Mouse (Mus musculus): ENCODE results near the gene Pisd.
"Not testable (repeated sequence)": the region's sequence is repeated elsewhere in the genome, so short reads cannot be mapped to it uniquely, and the experiment has no call there.

The Pisd gene

DNA sequence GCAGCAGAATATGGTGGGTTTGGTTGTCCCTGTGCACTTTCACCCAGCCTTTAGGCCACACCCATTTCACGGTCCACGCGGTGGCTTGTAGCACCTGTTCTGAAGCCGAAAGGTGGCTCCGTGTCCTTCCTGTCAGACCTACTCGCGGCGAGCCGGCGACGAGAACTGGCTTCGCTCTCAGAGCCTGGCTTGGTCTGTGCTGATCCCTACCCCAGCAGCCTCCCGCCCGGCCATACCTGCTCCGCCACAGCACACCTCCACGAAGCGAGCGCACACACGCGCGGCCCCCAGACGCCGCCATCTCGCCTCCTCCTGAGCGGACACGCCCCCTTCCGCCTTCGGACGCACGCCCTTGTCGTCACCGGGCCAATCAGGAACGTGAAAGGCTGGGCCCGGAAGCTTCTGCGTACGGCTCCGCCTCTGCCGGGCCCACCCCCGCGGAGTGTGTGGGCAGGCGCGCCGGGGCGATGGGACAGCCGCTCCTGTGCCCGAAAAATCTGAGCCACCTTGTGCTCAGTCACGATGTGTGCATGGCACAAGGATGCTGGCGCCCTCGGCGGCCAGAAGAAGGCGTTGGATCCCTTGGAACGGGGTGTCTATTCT lies at the start of gene Pisd:
Gene Pisd, minus strand, starts transcription at position 334 of the 603 bp plus-strand sequence.
- DNase-seq (ENCODE audit: low spot score): peak; percentile 92

DNA sequence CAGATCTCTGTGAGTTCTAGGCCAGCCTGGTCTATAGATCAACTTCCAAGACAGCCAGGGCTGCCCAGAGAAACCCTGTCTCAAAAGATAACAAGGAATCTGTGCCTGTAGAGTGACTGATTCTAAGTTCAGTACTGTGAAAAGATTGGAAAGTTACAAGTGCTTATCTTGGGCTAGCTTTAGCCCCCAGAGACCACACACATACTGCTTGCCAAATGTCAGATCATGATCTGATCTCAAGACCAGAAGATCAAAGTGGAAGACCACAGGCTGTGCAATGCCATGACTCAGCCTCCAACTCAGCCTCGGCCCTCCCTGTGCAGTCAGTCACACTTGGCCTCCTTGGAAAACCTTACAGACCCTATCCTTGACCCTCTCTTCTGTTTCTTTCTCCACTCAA lies 49.1 kb upstream of the Pisd start:
- DNase-seq (ENCODE audit: low spot score): no peak

DNA sequence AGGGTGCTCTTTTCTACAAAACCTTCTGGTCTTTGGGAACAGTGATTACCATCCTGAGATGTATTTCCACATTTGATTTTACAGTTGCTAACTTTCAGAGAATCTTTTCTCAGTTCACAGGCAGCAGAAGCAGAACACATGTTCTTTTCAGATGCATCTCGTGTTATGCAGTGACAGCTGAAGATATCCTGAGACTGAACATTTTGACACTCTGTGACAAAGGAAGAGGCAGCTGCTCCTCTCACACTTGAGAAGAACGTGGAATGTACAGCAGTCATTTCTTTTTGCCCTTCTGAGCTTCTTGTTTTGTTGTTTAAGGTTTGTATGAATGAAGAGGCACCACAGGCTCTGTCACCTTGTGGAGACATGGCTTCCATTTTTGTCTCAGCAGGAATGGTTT lies 44.6 kb upstream of the Pisd start:
- no peak for DNase-seq (ENCODE audit: low spot score)

DNA sequence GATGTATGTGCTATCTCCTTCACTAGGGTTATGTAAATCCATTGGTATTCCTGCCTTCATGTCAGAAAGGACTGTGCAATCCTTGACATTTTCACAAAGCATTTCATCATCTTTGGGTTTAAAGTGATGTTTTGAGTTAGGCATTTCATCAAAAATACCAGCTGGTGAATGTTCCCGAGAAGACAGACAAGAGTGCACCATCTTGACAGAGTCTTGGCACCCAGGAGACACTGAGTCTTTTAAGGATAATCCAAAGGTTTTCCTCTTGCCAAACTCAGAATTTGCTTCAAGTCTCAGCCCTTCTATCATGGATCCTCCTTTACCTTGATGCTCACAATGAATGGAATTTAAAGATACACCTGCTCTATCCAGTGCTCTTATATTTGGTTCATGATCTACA lies 43.3 kb upstream of the Pisd start:
- DNase-seq (ENCODE audit: low spot score): not testable (repeated sequence)

DNA sequence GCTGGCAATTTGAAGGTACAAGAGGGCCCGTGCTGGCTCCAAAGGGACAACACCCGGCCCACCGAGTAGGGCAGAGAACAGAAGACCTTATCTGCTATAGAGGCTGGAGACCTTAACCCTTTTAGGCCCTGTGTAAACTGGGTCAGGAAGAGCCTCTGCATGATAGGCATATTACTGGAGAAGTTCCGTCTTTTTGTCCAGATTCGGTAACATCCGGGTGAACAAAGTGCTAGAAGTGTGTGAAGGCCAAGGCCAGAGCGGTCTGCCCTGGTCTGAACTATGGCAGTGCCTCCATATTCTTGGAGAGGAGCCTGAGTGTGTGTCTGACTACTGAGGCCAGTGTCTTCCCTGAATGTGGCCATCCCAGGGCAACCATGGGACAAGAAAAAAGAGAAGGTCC lies 41.6 kb upstream of the Pisd start, which contains the start of gene Gm20671:
Gene Gm20671, minus strand, starts transcription at position 101 of the 400 bp plus-strand sequence.
- DNase-seq (ENCODE audit: low spot score): no peak

DNA sequence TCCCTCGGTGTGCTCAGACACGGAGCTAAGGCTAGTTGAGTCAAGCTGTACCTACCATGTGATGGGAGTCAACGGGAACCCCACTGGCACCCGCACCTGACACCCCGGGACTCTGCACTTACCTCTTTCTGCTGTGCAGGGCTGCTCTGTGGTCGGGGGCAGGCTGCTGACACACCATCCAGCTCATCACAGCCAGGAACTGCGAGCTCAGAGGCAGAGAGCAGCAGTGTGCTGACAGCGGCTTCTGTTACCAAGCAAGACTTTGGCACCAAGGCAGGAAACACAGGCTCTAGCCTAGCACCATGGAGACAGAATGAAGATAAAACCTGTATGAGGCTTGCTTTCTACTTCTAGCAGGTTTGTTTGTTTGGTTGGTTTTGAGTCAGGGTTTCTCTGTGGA lies 35.0 kb upstream of the Pisd start:
- no peak for DNase-seq (ENCODE audit: low spot score)

DNA sequence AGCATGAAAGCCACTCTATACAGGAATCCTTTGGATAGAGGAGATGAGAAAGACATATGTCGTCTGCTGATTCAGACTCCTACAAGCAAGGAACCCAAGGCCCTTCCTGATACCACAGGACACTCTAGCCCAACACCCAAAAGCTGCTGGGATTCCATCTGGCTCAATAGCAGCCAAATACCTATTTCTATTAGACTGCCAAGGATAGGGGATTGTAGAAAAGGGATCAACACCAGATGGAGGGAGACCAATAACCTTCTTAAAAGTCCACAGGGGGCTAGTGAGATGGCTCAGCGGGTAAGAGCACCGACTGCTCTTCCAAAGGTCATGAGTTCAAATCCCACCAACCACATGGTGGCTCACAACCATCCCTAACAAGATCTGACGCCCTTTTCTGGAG lies 29.9 kb upstream of the Pisd start:
- DNase-seq (ENCODE audit: low spot score): no peak

DNA sequence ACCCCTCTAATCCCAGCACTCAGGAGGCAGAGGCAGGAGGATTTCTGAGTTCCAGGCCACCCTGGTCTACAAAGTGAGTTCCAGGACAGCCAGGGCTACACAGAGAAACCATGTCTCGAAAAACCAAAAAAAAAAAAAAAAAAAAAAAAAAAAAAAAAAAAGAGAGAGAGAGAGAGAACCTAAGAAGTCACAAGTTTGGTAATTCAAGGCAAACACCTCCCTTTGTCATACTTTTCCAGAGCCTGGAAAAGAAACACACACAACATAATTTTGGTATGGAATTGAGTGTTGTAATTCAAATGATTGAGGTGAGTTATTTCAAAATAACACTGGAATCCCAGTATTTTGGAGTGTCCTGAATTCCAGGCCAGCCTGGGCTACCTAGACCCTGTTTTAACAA lies 1.0 kb upstream of the Pisd start:
- DNase-seq (ENCODE audit: low spot score): not testable (repeated sequence)

DNA sequence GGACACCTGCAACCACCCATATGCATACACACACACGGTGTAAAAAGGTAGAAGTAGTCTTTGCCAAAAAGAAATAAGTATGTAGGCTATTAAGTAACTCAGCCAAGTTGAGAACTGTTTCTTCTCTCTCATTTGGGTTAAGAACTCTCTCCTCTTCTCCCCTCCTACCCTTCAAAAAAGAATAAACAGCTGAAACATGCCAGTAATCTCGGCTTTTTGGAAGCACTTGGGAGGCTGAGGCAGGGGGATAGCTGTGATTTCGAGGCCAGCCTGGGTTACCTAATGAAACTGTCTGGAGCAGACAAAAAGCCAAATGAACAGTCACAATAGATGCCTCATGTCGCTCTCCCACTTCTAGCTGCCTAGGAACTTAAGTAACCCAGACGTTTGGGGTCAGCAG lies 720 bp downstream of the Pisd start:
- DNase-seq (ENCODE audit: low spot score): no peak

DNA sequence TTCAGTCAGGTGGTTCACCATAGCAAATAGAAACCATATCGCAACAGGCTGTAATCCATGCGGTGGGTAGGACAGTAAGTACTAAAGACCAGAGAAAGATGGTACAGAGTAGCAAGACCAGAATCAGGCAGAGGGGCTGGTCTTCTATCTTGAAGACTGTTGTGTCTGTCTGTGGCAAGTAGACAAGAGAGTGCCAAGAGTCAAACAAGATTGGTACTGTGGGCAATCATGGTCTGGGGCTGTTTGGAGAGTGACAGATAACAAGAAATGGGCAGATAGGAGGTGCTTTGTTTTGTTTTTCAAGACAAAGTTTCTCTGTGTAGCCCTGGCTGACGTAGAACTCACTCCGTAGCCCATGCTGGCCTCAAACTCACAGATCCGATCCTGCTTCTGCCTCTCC lies 3.9 kb downstream of the Pisd start:
- no peak for DNase-seq (ENCODE audit: low spot score)

DNA sequence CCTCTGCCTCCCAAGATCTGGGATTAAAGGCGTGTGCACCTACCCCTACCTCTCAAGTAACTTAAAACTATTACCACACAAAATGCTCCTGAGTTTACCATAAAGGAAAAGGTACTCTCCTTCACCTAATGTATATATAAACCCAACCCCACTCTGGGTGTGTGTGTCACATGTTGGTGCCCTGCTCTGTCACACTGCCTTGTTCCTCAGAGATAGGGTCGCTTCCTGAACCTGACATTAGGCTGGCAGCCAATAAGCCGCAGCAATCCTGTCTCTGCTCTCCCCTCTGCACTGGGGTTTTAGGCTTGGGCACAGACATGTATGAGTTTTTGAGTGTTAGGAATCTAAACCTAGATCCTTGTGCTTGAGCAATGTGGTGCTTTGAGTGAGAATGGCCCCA lies 7.3 kb downstream of the Pisd start:
- DNase-seq (ENCODE audit: low spot score): no peak

DNA sequence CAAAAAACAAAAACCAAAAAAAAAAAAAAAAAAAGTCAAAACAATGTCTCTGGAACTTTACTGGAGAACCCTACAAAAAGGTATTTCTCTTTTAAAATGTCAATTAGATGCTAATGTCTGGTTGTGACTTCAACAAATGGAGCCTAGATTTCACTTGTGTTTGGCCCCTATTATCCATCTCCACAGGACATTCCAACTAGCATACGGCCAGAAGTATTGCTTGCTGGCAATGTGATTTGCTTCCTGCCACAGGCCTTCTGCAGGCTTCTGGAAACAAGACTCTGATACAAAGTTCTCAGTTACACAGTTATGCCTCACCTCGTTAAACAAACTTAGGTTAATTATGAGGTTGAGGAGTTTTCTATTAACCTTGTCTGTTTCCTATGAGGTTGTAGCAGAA lies 13.1 kb downstream of the Pisd start:
- no peak for DNase-seq (ENCODE audit: low spot score)

DNA sequence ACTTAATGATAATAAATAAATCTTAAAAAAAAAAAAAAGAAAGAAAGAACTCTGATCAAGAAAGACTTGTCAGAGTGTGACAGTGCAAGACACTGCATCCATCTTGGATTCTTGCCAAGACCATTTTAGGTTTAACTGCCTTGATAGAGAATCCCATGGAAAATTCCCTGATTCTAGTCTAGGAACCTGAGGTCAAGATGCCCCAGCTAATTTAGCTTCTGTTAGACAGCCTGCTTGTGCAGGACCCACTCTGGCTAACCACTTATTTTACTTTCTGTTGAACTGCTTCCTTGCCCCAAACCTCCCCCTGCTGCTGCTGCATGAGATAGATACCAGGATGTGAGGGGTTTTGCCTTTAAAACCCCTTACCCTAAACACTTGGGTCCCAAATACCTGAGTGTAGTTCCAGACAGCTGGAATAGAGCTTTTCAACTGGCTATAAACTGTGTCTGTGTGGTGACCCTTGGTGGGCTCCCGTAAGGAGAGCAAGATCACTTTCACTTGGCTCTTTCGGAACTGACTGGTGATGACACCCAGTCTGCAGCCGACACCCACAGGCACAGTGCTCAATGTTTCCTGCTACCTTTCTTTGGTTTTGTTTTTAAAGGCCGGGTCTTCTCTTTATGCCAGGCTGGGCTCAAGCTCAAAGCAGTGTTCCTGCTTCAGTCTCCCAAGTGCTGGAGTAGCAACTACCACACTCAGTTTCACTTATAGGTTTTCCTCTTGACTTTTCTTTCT lies 17.6 kb downstream of the Pisd start:
- no peak for DNase-seq (ENCODE audit: low spot score)

DNA sequence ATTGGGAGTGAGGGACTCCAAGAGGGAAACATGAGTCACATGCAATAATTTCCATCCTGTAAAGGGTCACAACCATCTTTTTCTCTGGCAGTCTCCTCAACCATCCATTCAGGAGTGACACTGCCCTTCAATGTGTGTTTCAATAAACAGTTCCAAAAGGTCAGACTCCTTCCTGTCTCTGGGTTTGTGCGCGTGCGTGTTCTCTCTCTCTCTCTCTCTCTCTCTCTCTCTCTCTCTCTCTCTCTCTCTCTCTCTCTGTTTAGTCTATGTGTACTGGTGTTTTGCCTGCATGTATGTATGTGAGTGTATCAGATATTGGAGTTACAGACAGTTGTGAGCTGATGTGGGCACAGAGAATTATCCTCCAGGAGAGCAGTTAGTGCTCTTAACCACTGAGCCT lies 18.4 kb downstream of the Pisd start:
- DNase-seq (ENCODE audit: low spot score): no peak

DNA sequence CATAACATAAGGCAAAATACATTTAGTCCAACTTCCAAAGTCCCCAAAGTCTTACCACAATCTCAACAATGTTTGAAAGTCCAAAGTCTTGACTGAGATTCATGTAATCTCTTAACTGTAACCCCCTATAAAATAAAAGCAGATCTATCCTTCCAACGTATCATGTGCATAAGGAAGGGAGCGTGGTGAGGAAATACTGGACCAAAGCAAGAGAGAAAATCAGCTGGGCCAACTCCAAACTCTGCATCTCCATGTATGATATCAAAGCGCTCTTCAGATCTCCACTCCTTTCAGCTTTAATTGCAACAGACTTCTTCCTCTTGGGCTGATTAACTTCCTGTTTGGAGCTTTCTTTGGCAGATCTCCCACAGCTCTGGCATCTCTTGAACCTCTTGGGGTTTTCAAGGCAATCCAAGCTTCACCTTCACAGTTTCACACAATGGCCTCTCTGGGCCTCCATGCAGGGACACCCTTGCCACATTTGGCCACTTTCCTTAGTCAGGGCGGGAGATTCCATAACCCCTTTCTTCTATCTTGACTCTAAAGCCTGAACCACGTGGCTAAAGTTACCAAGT lies 23.8 kb downstream of the Pisd start:
- DNase-seq (ENCODE audit: low spot score): no peak

DNA sequence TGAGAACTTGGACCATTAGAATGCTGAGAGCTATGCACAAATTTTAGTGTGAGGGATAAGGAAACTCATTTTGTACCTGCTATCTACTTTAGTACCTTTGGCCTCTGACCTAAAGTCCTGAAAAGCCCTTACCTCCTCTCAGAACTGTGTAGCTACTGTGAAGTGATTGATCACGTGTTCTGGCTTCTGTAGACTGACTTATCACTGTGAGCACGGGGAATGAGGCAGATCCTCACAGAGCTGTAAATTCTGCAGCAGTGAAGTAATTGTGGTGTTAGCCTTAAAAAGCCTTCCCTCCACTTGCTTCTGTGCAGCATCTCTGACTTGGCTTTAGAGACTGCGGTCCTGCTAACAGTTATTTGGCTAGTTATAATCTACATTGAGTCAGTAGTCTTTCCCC lies 24.7 kb downstream of the Pisd start:
- DNase-seq (ENCODE audit: low spot score): peak; percentile 58

DNA sequence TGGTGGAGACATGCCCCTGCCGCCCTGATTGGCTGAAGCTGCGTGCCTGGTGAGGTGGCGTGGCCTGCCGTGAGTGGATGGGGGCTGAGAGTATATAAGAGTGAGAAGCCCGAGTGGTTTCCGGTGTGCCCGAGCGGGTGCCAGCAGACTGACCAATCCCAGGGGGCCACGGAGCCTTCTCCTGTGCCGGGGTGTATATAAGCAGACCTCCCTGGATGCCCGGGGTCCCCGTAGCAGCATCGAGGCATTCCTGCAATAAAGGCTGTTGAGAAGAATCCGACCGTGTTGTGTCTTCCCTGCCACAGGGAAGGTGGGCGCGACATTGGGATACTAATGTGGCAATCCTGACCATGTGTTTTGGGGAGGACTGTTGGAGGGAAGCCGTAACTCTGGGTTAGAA lies 25.1 kb downstream of the Pisd start:
- DNase-seq (ENCODE audit: low spot score): not testable (repeated sequence)

DNA sequence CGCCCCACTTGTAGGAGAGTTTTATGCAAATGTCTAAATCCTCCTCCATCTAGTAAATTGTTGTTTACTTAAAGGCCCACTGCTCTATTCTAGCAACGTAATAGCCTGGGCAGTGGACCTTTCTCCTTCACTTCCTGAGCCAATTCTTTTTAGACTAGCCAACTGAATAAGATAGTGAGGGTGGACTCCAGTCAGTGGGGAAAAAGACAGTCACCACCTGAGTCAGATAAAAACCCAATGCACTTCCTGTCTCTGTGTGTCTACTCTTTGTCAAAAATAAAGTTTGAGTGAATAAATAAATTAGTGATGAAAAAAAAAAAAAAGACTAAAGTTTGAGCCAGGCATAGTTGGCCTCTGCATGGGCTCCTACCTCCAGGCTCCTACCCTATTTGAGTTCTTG lies 25.8 kb downstream of the Pisd start:
- no peak for DNase-seq (ENCODE audit: low spot score)

DNA sequence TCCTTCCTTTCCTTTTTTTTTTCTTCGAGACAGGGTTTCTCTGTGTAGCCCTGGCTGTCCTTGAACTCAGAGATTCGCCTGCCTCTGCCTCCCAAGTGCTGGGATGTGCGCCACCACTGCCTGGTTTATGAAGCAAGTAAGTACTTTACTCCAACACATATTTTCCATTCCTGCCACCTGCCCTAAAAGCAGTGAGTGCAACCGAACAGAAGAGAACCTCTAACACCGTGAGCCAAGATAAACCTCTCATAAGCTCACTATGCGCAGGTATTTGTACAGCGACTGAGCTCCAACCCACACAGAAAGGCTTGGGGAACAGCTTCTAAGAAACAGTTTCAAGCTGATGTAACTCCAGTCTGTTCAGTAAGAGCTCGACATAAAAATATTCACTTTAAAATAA lies 29.3 kb downstream of the Pisd start:
- DNase-seq (ENCODE audit: low spot score): no peak

DNA sequence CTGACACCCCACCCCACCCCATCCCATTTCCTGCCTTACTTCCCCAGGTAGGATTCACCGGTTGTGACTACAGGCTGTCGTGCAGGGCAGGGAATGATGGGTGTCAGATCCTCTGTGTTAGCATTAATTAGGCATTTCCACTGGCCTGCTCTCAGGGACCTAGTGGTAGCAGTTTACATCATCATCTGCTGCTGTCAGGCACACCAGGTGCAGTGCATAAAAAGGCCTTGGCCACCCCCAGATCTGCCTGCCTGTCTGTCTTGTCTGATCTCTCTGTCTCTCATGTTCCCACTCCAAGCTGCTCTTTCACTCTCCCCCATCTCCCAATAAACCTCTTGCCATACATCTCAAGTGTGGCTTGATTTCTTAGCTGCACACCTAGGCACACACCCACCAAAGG lies 33.7 kb downstream of the Pisd start:
- DNase-seq (ENCODE audit: low spot score): no peak

DNA sequence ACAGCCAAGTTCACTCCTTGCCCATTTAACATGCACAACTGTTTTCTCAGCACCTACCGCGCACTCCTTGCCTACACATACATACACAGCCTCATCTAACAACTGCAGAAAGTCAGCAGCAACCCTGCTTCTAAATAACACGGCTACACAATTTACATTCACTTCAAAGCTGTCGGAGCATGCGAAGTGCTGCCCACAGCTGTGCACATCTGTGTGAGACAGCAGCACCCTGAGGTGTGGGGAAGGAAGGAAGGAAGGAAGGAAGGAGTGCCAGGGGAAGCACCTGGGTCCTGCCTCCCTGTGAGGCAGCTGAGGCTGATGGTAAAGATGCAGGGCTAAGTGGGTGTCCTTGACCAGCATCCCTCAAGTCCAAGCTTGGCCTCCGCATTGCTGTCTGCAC lies 36.5 kb downstream of the Pisd start:
- DNase-seq (ENCODE audit: low spot score): no peak

DNA sequence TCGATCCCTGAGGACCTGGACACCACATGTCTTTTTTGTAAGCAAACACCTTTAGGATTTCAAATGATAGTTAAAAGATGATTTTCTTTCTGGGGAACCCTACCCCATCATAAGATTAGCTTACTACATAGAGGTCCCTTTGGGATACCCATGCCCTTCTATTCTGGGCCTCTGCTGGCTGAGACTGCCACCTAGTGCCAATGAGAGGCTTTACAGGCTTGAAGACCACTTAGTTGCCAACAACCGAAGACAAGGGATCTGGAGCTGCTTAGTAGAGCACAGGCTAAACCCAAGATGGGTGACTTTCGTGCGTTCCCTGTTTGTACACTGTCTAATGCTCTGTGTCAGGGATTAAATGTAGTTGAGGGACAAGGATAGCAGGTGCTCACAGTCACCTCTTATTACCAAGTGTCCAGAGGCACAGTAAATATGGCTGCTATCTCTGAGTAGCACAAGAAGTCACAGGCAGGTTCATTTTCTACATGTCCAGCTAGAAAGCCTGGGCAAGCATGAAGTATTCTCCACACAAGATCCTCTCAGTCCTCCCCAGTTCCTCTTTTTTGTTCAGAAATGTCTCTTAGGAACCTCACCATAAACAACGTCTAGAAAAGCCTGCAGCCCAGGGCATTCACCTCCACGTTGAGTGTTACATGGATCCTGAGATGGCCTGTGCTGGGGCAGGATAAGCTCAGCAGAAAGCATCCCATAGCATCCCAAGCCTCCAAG lies 37.6 kb downstream of the Pisd start:
- DNase-seq (ENCODE audit: low spot score): peak; percentile 44

Data from yolk sac, embryonic 10.5 days (tissue).